Mouse (Mus musculus) liver, postnatal 0 days (tissue): ENCODE results near the gene Abcc9. TPM values are rescaled to one million over a fixed set of nuclear protein-coding genes. Genes with fewer than 3 reads are reported as not detected.

Experiments
- ATAC-seq: fragments of 200-750 bp; cut with Nextera tagmentation; 2 replicates; pipeline ENCODE4 v1.8.0; 2017; ENCODE audit warnings: mild to moderate bottlenecking, moderate library complexity
- DNase-seq: peaks from one replicate; pipeline ENCODE4 v3.0.0-alpha.2; 2016
- H3K27ac ChIP-seq: fragments of 300-500 bp; sonication (generic); 2 replicates; pipeline ENCODE4 v1.5.1; 2014; ENCODE audit warnings: antibody characterized with exemption, moderate library complexity, mild to moderate bottlenecking, low read depth
- H3K27me3 ChIP-seq: fragments of 300-500 bp; sonication (generic); 2 replicates; pipeline ENCODE4 v1.6.1; 2014; ENCODE audit warnings: low read length, control low read depth, mixed read lengths; ENCODE audit not compliant: insufficient read depth
- H3K36me3 ChIP-seq: fragments of 300-500 bp; sonication (generic); replicated peaks from 2 replicates; pipeline ENCODE4 v1.6.1; 2014; ENCODE audit warnings: mild to moderate bottlenecking, control low read depth, low read length, moderate library complexity, mixed read lengths; ENCODE audit not compliant: insufficient read depth
- H3K4me1 ChIP-seq: fragments of 300-500 bp; sonication (generic); 2 replicates; pipeline ENCODE4 v1.6.1; 2014; ENCODE audit warnings: antibody characterized with exemption, mild to moderate bottlenecking, control low read depth; ENCODE audit not compliant: insufficient read depth
- H3K4me2 ChIP-seq: fragments of 300-500 bp; sonication (generic); 2 replicates; pipeline ENCODE4 v1.6.1; 2014; ENCODE audit warnings: low read depth, mild to moderate bottlenecking, low read length, moderate library complexity, mixed read lengths
- H3K4me3 ChIP-seq: fragments of 300-500 bp; sonication (generic); 2 replicates; pipeline ENCODE4 v1.5.1; 2014; ENCODE audit warnings: low read depth, low read length
- H3K9ac ChIP-seq: fragments of 300-500 bp; sonication (generic); replicated peaks from 2 replicates; pipeline ENCODE4 v1.6.1; 2014; ENCODE audit warnings: mild to moderate bottlenecking, moderate library complexity
- H3K9me3 ChIP-seq: fragments of 300-500 bp; sonication (generic); 2 replicates; pipeline ENCODE4 v1.6.1; 2016; ENCODE audit warnings: mild to moderate bottlenecking, control low read depth, low read length, mixed read lengths
- CTCF ChIP-seq: sonication (generic); IDR thresholded peaks from 2 replicates; pipeline ENCODE4 v1.5.1; 2016; ENCODE audit warnings: antibody characterized with exemption, low read depth
- EP300 ChIP-seq: IDR thresholded peaks from 2 replicates; pipeline ENCODE4 v1.6.1; 2016; ENCODE audit warnings: antibody characterized with exemption, low read depth, mild to moderate bottlenecking
- WGBS: fragments of 180-500 bp; shearing (Covaris S2); extraction: QIAGEN DNeasy Blood & Tissue Kit; methylation state at CpG from one replicate; pipeline ENCODE4 v1.1.7; 2014; ENCODE audit not compliant: insufficient replicate concordance; 5-methylcytosine and 5-hydroxymethylcytosine counted together
- polyA plus RNA-seq: library from polyadenylated mRNA; unstranded; fragments of >200 nt; fragmentation: Nextera tagmentation; extraction: Ambion mirVana; gene quantifications from 2 replicates; pipeline ENCODE4 v1.2.1, GENCODE M21; 2015

The Abcc9 gene
- polyA plus RNA-seq, 1 experiment from 2014 or later: 3.2 TPM

DNA sequence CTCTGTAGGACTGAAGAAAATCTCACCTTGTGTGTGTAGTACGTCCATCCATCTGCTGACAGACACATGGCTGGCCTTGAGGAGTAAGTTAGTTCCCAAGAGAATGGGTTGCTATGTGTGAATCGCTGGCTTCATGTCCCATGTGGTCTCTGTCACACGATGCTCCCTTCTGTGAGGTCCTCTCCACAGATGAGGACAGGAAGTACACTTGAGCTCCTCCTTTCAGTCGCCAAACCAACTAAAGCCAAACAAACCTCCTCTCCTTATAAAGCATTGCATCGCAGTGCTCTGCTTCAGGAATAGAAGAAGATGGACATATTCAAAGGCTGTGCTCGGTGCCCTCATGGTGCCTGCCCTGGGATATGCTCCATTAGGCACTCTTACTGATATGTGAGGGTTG lies 124.3 kb downstream of the Abcc9 start:
- no peak overlapping the region for H3K4me3 ChIP-seq
- H3K27ac ChIP-seq: no peak overlapping the region
- H3K9ac ChIP-seq: no peak overlapping the region
- H3K27me3 ChIP-seq: no peaks in the 10 kb centered on the region
- WGBS: 66% methylated on average over 6 of the region's 6 CpGs
- H3K36me3 ChIP-seq: no peaks in the 10 kb centered on the region
- TF ChIP-seq EP300: no peak
- TF ChIP-seq CTCF: no peak
- H3K4me1 ChIP-seq: no peaks in the 10 kb centered on the region
- ATAC-seq (no peak), DNase-seq (no peak)
- H3K9me3 ChIP-seq: no peaks in the 10 kb centered on the region
- no peak overlapping the region for H3K4me2 ChIP-seq

GRCm38 (mm10) chr6:142572876-142573275 lies 129.2 kb downstream of the Abcc9 start:
- H3K27me3 ChIP-seq: peaks cover 21% of the 10 kb centered on the region
- no peak overlapping the region for H3K27ac ChIP-seq
- H3K9me3 ChIP-seq: no peaks in the 10 kb centered on the region
- DNase-seq (no peak), ATAC-seq (no peak; the same call in 1 of the 2 replicates)
- H3K4me2 ChIP-seq: no peak overlapping the region
- H3K4me1 ChIP-seq: 0 out of 2 replicates have a peak, but pooled peaks cover 12% of the 10 kb centered on the region
- 15% methylated on average over 6 of the region's 6 CpGs for WGBS
- no peak overlapping the region for H3K4me3 ChIP-seq
- H3K36me3 ChIP-seq: no peaks in the 10 kb centered on the region
- H3K9ac ChIP-seq: no peak overlapping the region
- TF ChIP-seq CTCF: no peak
- no peak for TF ChIP-seq EP300

- TF ChIP-seq EP300: no peak
- TF ChIP-seq CTCF: no peak
- Histone ChIP-seq H3K9me3 (no peaks in the 10 kb centered on the region), H3K27me3 (peaks cover 21% of the 10 kb centered on the region), H3K4me1 (0 out of 2 replicates have a peak, but pooled peaks cover 12% of the 10 kb centered on the region), H3K4me2 (peak overlapping the region; percentile 70), H3K4me3 (peak overlapping the region; percentile 49), H3K36me3 (no peaks in the 10 kb centered on the region), H3K9ac (peak overlapping the region; percentile 18; the same call in 1 of the 2 replicates), H3K27ac (no peak overlapping the region)
- DNase-seq (no peak), ATAC-seq (no peak)
- WGBS: 4% methylated on average over 21 of the region's 21 CpGs
These were observed 130.3 kb downstream of the Abcc9 start for GRCm38 (mm10) chr6:142571629-142572360.

DNA sequence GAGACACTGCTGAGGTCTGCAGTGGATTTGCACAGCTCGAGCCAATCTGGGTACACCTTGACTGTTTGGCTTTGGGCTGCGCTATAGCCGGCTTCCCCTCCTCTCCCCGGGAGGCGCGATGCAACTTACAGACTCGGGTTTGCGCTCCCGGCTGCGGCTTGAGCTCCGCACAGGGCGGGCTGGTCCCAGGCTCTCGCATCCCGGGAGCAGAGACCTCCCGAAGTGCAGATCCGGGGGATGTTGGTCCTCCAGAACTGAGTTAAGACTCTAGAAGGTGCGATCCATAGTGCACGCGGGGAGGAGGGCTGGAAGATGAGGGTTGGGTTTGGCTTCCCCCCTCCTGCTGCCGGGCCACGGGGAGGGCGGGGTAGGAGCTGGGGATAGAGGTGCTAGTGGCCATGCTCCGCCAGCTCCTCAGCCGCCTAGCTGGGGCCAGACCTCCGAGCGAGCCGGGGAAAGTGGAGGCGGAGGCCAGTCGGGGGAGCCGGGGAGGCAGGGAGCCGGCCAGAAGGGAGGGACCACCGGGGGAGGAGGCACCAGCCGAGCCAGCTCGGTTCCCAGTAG lies 131.0 kb downstream of the Abcc9 start, which contains the start of gene Kcnj8:
Gene Kcnj8 (minus strand): TSS at position 560 of the 564 bp plus-strand sequence.
- Histone ChIP-seq H3K4me3 (peak within 1 kb of the TSS; percentile 49), H3K36me3 (no peaks in the 10 kb centered on the region), H3K4me2 (peak within 1 kb of the TSS; percentile 70), H3K27ac (no peak within 1 kb of the TSS), H3K27me3 (peaks cover 21% of the 10 kb centered on the region), H3K9ac (peak within 1 kb of the TSS; percentile 58), H3K9me3 (no peaks in the 10 kb centered on the region), H3K4me1 (0 out of 2 replicates have a peak, but pooled peaks cover 12% of the 10 kb centered on the region)
- TF ChIP-seq CTCF (no peak), EP300 (no peak)
- ATAC-seq: peak; percentile 66
- 1% methylated on average over 32 of the region's 34 CpGs for WGBS
- peak; percentile 53 for DNase-seq

GRCm38 (mm10) chr6:142570046-142570770 lies 131.9 kb downstream of the Abcc9 start:
- ATAC-seq (no peak), DNase-seq (no peak)
- H3K27ac ChIP-seq: no peak overlapping the region
- H3K4me2 ChIP-seq: peak overlapping the region; percentile 70
- H3K4me3 ChIP-seq: peak overlapping the region; percentile 49
- H3K27me3 ChIP-seq: peaks cover 21% of the 10 kb centered on the region
- H3K9ac ChIP-seq: no peak overlapping the region
- 0 out of 2 replicates have a peak, but pooled peaks cover 12% of the 10 kb centered on the region for H3K4me1 ChIP-seq
- TF ChIP-seq EP300: no peak
- no peak for TF ChIP-seq CTCF
- WGBS: 12% methylated on average over 30 of the region's 30 CpGs
- no peaks in the 10 kb centered on the region for H3K9me3 ChIP-seq
- H3K36me3 ChIP-seq: no peaks in the 10 kb centered on the region
